Mouse (Mus musculus): ENCODE data around the gene Snx11. TPM values are rescaled to one million over a fixed set of nuclear protein-coding genes. Genes with fewer than 3 reads are reported as not detected.
A peak's percentile ranks its signal among the peaks of the same experiment; 100 is the strongest.

Snx11 gene
- total and polyA plus RNA-seq, 3 experiments = 33.7 to 43.1 TPM; not detected in 1

DNA sequence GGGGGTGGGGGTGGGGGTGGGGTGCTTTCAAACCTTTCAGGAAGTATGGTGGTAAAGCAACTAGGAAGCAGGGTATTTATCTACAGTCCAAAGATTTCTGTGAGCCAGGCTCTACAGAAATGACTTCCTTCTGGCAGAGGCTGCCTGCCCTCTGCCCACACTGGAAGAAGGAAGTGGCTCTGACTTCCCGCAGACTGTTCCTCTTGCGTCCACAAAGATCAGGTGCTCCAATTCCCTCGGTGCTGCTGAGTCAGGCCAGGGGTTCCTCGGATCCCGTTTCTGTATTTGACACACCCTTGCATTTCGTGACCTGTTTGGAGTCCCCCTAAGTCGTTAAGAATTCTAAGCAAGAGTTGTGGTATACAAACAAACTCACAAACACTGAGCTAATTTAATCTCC, 11.7 kb downstream of the Snx11 start:
- H3K36me3 ChIP-seq (ENCODE audit: control insufficient read depth in 1 of 2, insufficient read depth in 2 of 2, low read length in 2 of 2) = peaks cover 2 to 3% of the 10 kb centered on the region in 2 experiments; a peak in 3 of 4 replicates
- peaks cover under 1 to 3% of the 10 kb centered on the region in 2 experiments; a peak in 3 of 4 replicates for H3K27me3 ChIP-seq (ENCODE audit: control insufficient read depth in 1 of 2, insufficient read depth in 2 of 2, low read length in 2 of 2)
- H3K9me3 ChIP-seq (replicated peaks; ENCODE audit: insufficient read depth, low read length) = no peaks in the 10 kb centered on the region
- peak overlapping the region; percentile 21; the same call in 1 of the 2 replicates for H3K27ac ChIP-seq (ENCODE audit: control insufficient read depth, low read depth, low read length)
- no peak overlapping the region for H3K4me3 ChIP-seq (ENCODE audit: control insufficient read depth in 1 of 2, insufficient read depth in 1 of 2, low read depth in 2 of 2, low read length in 2 of 2)
- H3K79me2 ChIP-seq (ENCODE audit: control insufficient read depth, insufficient read depth, low read length, poor library complexity) = no peaks in the 10 kb centered on the region
- H3K4me1 ChIP-seq (ENCODE audit: control insufficient read depth in 1 of 2, insufficient read depth in 2 of 2, low read length in 2 of 2) = peaks cover 0 to 15% of the 10 kb centered on the region in 2 experiments; a peak in 2 of 4 replicates
- no peak overlapping the region for H3K9ac ChIP-seq (ENCODE audit: control insufficient read depth, low read depth, low read length, poor library complexity, severe bottlenecking)
- no peak for TF ChIP-seq MEF2A (IDR thresholded peaks at IDR 0.05; ENCODE audit: extremely low read depth, insufficient replicate concordance, low read depth, low read length, poor library complexity, severe bottlenecking)
- TF ChIP-seq RCOR1 (IDR thresholded peaks at IDR 0.05; ENCODE audit: low read depth, low read length) = 0 out of 2 replicates have a peak, but pooled peaks have one; percentile 28
- TF ChIP-seq ELF1 (IDR thresholded peaks at IDR 0.05; ENCODE audit: low read depth, low read length) = peak; percentile 45; the same call in 1 of the 2 replicates
- TF ChIP-seq TBP (IDR thresholded peaks at IDR 0.05; ENCODE audit: low read depth, low read length) = 0 out of 2 replicates have a peak, but pooled peaks have one; percentile 15
- TF ChIP-seq E2F4 (IDR thresholded peaks at IDR 0.05; ENCODE audit: borderline replicate concordance, low read depth, low read length) = no peak
- no peak for TF ChIP-seq ZMIZ1 (IDR thresholded peaks at IDR 0.05; ENCODE audit: low read depth, low read length)
- TF ChIP-seq NELFE (IDR thresholded peaks at IDR 0.05; ENCODE audit: low read depth, low read length) = no peak
- no peak for TF ChIP-seq GABPA (IDR thresholded peaks at IDR 0.05; ENCODE audit: low read depth, low read length)
- TF ChIP-seq POLR2A (IDR thresholded peaks at IDR 0.05; ENCODE audit: control insufficient read depth in 1 of 2, insufficient read depth in 1 of 2, low read depth in 1 of 2, low read length in 2 of 2, poor library complexity in 1 of 2) = no peak
- no peak for TF ChIP-seq MAX (IDR thresholded peaks at IDR 0.05; ENCODE audit: low read length)
- no peak for TF ChIP-seq KAT2A (conservative IDR thresholded peaks at IDR 0.05; ENCODE audit: low read depth, low read length)
- 0 out of 2 replicates have a peak, but pooled peaks have one; percentile 10 for TF ChIP-seq ETS1 (IDR thresholded peaks at IDR 0.05; ENCODE audit: low read depth, low read length)
- DNase-seq (ENCODE audit: low read depth, low spot score) = peak; percentile 70

- peaks cover 1 to 3% of the 10 kb centered on the region in 2 experiments; a peak in 3 of 4 replicates for H3K27me3 ChIP-seq (ENCODE audit: control insufficient read depth in 1 of 2, insufficient read depth in 2 of 2, low read length in 2 of 2)
- no peaks in the 10 kb centered on the region for H3K79me2 ChIP-seq (ENCODE audit: control insufficient read depth, insufficient read depth, low read length, poor library complexity)
- no peak overlapping the region for H3K9ac ChIP-seq (ENCODE audit: control insufficient read depth, low read depth, low read length, poor library complexity, severe bottlenecking)
- no peak overlapping the region for H3K4me3 ChIP-seq (ENCODE audit: control insufficient read depth in 1 of 2, insufficient read depth in 1 of 2, low read depth in 2 of 2, low read length in 2 of 2)
- peaks cover 0 to 15% of the 10 kb centered on the region in 2 experiments; a peak in 2 of 4 replicates for H3K4me1 ChIP-seq (ENCODE audit: control insufficient read depth in 1 of 2, insufficient read depth in 2 of 2, low read length in 2 of 2)
- peaks cover 0 to 3% of the 10 kb centered on the region in 2 experiments; a peak in 3 of 4 replicates for H3K36me3 ChIP-seq (ENCODE audit: control insufficient read depth in 1 of 2, insufficient read depth in 2 of 2, low read length in 2 of 2)
- TF ChIP-seq USF2 (IDR thresholded peaks at IDR 0.05; ENCODE audit: borderline replicate concordance in 1 of 2, insufficient read depth in 1 of 2, low read depth in 1 of 2, low read length in 2 of 2) (no peak), USF1 (IDR thresholded peaks at IDR 0.05; ENCODE audit: low read depth, low read length) (no peak), MEF2A (IDR thresholded peaks at IDR 0.05; ENCODE audit: extremely low read depth, insufficient replicate concordance, low read depth, low read length, poor library complexity, severe bottlenecking) (no peak), MYB (IDR thresholded peaks at IDR 0.05; ENCODE audit: low read depth, low read length) (no peak), EP300 (IDR thresholded peaks at IDR 0.05; ENCODE audit: low read depth in 1 of 2, low read length in 2 of 2) (no peak), TAL1 (IDR thresholded peaks at IDR 0.05; ENCODE audit: low read length) (no peak), BHLHE40 (IDR thresholded peaks at IDR 0.05; ENCODE audit: borderline replicate concordance, low read depth, low read length) (no peak), NRF1 (IDR thresholded peaks at IDR 0.05; ENCODE audit: insufficient read depth, low read depth, low read length, poor library complexity, severe bottlenecking) (no peak), ZNF384 (IDR thresholded peaks at IDR 0.05; ENCODE audit: low read depth, low read length) (no peak), MYC (IDR thresholded peaks at IDR 0.05; ENCODE audit: low read depth, low read length) (no peak), TBP (IDR thresholded peaks at IDR 0.05; ENCODE audit: low read depth, low read length) (no peak), CTCF (IDR thresholded peaks at IDR 0.05 in 2 of 3, conservative IDR thresholded peaks at IDR 0.05 in 1 of 3; ENCODE audit: control insufficient read depth in 1 of 3, insufficient read depth in 1 of 3, low read depth in 2 of 3, low read length in 3 of 3, poor library complexity in 1 of 3, severe bottlenecking in 1 of 3) (no peak), MAZ (IDR thresholded peaks at IDR 0.05; ENCODE audit: low read depth, low read length) (no peak), RAD21 (IDR thresholded peaks at IDR 0.05; ENCODE audit: low read depth, low read length) (no peak), MAX (IDR thresholded peaks at IDR 0.05; ENCODE audit: low read length) (no peak), POLR2A (IDR thresholded peaks at IDR 0.05; ENCODE audit: control insufficient read depth in 1 of 2, insufficient read depth in 1 of 2, low read depth in 1 of 2, low read length in 2 of 2, poor library complexity in 1 of 2) (no peak), ELF1 (IDR thresholded peaks at IDR 0.05; ENCODE audit: low read depth, low read length) (no peak)
- H3K9me3 ChIP-seq (replicated peaks; ENCODE audit: insufficient read depth, low read length) = no peaks in the 10 kb centered on the region
- DNase-seq (ENCODE audit: low read depth, low spot score) = no peak
- no peak overlapping the region for H3K27ac ChIP-seq (ENCODE audit: control insufficient read depth, low read depth, low read length)
These were observed 12.6 kb downstream of the Snx11 start for GRCm38 (mm10) chr11:96764511-96765350.

Measured in MEL (cell line).